Mouse (Mus musculus) spleen, adult 10 weeks (tissue): ENCODE measurements around the gene Olfr473. TPM values are rescaled to one million over a fixed set of nuclear protein-coding genes. Genes with fewer than 3 reads are reported as not detected.

Source experiments
- polyA plus RNA-seq: library from polyadenylated mRNA; stranded (reverse); fragments of 350-450 nt; fragmentation: Illumina TruSeq; extraction: RNeasy Lipid Tissue Mini Kit (QIAGEN cat#74804); gene quantifications from one replicate; pipeline ENCODE4 v1.2.3, GENCODE M21; 2015; ENCODE audit warnings: low replicate concordance; ENCODE audit not compliant: insufficient read depth

Olfr473 gene
- not detected for polyA plus RNA-seq

GRCm38 (mm10) chr7:107930146-107930545 is at the start of gene Olfr473:
Gene Olfr473 (plus strand): TSS chr7:107930446.

DNA sequence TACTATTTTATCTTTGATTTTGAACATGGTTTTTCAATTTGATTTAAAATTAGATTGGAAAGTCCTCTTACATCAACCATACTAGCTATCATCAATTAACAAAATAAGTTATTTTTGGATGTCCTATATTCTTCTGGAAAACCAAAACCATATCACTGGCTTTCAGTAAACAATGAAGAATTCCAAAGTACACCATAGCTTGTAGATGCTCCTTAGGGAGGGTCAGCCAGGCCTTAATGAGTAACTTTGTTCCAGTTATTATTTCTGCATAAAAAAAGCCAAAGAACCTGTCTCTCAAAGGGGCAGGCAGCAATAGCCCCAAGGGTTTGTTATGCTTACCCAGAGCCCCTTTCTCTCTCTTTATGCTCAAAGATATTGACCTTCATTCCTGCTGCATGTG is 32.6 kb upstream of the Olfr473 start, which contains the start of gene Olfr472:
Olfr472 (plus strand) TSS at position 301 of the 400 bp plus-strand sequence.

DNA sequence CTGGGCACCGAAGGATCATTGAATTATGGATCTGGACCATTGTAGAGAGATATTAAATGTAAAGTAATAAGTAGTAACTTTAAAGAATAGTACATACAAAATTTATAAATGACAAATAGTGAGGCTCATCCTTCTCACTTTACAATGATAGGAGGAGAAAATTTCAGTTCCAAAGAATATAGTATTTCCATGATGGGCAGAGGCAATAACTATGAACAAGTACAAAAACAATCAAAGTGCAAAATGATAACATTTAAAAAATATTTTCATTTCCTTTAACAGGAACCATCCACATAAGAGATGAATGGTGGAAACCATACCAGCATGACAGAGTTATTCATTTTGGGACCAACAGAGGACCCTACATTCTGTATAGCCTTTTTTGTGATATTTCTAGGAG is 24.1 kb downstream of the Olfr473 start, which contains the start of gene Olfr474:
Olfr474 (plus strand) TSS at position 301 of the 400 bp plus-strand sequence.

GRCm38 (mm10) chr7:107964503-107964902 is 34.3 kb downstream of the Olfr473 start, which contains the start of gene Olfr476:
Gene Olfr476 (plus strand): TSS chr7:107964803.

Other genes starting within 250 kb of the Olfr473 start
- gene Cyb5r2, start 172.4 kb upstream of the Olfr473 start, polyA plus RNA-seq = not detected
- gene Ovch2, start 129.2 kb upstream of the Olfr473 start, polyA plus RNA-seq = not detected
- gene Olfr467, start 118.2 kb upstream of the Olfr473 start, polyA plus RNA-seq = not detected
- gene Olfr469, start 104.9 kb upstream of the Olfr473 start, polyA plus RNA-seq = not detected
- gene Olfr470, start 83.0 kb upstream of the Olfr473 start, polyA plus RNA-seq = not detected
- gene Olfr472, start 32.5 kb upstream of the Olfr473 start, polyA plus RNA-seq = not detected
- not detected for gene Olfr474, start 24.2 kb downstream of the Olfr473 start, polyA plus RNA-seq
- gene Olfr476, start 34.4 kb downstream of the Olfr473 start, polyA plus RNA-seq = not detected
- not detected for gene Olfr477, start 56.2 kb downstream of the Olfr473 start, polyA plus RNA-seq
- not detected for gene Olfr478, start 103.5 kb downstream of the Olfr473 start, polyA plus RNA-seq
- gene Olfr479, start 120.2 kb downstream of the Olfr473 start, polyA plus RNA-seq = not detected
- gene Olfr480, start 136.9 kb downstream of the Olfr473 start, polyA plus RNA-seq = not detected
- not detected for gene Olfr481, start 149.4 kb downstream of the Olfr473 start, polyA plus RNA-seq
- gene Olfr482, start 167.1 kb downstream of the Olfr473 start, polyA plus RNA-seq = not detected
- gene Olfr483, start 170.4 kb downstream of the Olfr473 start, polyA plus RNA-seq = not detected
- gene Olfr484, start 197.0 kb downstream of the Olfr473 start, polyA plus RNA-seq = not detected
- gene Olfr485, start 229.4 kb downstream of the Olfr473 start, polyA plus RNA-seq = not detected
- not detected for gene Olfr486, start 242.3 kb downstream of the Olfr473 start, polyA plus RNA-seq